In genomic region chr10:39433893-39434292, GRCm38 (mm10) we compare ENCODE assay signal across 14 mouse cellular contexts.
"Had no signal": no experiment of that assay in that cellular context is flagged by ENCODE, and none has a peak within 500 bp of the region (broad histone marks: within the 10 kb centered on the region; RNA-seq: fewer than 3 reads in every experiment).

No protein-coding gene starts in this region.

- H3K36me3 ChIP-seq: midbrain, embryonic 10.5 days; midbrain, embryonic 12.5 days; neural tube, embryonic 12.5 days; stomach, embryonic 15.5 days had no signal

- DNase-seq: lung, adult 18-20 months; lung, embryonic 14.5 days; lung, postnatal 10 days; lung, postnatal 4 days; midbrain, embryonic 14.5 days; right cerebral cortex, postnatal 14 days; thymus, adult 2 months; thymus, postnatal 25 days; thymus, postnatal 4 days had no signal

- H3K4me1 ChIP-seq: stomach, embryonic 15.5 days had no signal

- ATAC-seq: midbrain, embryonic 16.5 days had no signal

- H3K27me3 ChIP-seq: midbrain, embryonic 12.5 days; neural tube, embryonic 12.5 days; stomach, embryonic 15.5 days had no signal

- H3K9me3 ChIP-seq: midbrain, embryonic 10.5 days; midbrain, embryonic 12.5 days; neural tube, embryonic 12.5 days; stomach, embryonic 15.5 days had no signal

- H3K4me3 ChIP-seq: midbrain, embryonic 10.5 days; midbrain, embryonic 12.5 days; neural tube, embryonic 12.5 days; stomach, embryonic 15.5 days had no signal
